Mouse (Mus musculus) cerebellum, adult 11 months (tissue): ENCODE results near the gene Syt10.
"Not testable (repeated sequence)": the region's sequence is repeated elsewhere in the genome, so short reads cannot be mapped to it uniquely, and the experiment has no call there.

Experiments used
- DNase-seq: peaks from one replicate; pipeline ENCODE4 v3.0.0; 2022

Gene Syt10

DNA sequence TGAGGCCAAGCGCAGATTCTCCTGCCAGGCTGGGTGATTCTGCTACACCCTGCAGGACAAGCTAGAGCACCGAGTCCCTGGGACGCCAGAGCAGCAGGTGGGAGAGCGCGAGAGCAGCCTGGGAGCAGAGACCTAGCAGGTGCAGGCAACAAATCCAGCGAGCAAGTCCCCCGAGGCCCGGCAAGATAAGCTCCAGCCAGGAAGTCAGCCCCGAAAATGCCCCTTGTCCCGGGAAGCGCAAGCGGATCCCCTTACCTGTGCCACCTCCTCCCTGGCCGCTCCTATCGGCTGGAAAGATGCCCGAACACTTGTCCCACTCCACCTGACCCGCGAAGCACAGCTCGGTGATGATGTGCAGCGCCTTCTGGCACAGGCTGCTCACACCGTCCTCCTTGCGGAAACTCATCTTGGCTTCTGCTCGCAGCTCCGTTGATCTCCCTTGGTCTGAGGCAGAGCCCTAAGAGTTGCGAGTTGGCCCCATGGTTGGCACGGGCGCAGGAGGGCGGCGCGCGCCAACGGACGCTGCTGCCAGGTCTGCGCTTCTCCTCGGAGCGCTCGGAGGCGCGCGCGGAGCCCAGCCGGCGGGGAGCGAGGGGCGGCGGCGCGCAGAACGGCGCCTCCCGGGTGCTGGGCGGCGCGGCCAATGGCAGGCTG lies at the start of gene Syt10:
Gene Syt10 (minus strand): TSS at position 497 of the 654 bp plus-strand sequence.
- no peak for DNase-seq

DNA sequence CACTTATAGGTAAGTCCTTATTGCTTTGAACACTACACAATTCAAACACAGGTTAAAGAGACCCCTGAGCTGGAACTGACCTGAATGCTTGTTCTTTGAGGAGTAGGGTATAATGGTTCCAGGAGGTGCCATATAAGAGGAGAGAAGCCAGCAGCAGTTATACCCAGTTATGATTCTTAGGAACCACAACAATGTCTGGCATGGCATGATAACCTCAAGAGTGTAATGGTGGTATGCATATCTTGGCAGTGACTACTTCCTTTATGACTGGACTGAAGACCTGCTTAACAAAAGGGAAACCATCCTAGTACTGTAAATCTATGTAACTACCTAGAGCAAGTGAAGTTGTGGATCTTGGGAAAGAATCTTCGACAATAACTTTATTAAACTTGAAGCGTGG lies 42.1 kb upstream of the Syt10 start:
- DNase-seq, result no peak

DNA sequence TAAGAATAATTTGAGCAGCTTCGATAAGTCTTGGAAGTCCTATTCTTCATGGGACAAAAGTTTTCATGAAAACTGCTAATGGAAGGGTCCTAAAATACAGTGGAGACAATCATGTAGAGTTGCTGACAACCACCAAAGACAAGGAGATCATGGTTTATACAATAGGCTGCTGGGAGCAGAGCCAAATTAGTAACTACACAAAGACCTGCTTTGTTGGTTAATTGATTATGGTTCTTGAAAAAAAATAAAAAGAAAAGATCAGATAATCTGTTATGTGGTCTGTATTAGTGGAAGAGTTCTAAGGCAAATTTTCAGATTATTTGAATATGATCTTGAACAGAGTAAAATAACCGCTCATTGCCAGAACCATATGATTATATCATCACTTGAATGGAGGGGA lies 37.3 kb upstream of the Syt10 start:
- no peak for DNase-seq

DNA sequence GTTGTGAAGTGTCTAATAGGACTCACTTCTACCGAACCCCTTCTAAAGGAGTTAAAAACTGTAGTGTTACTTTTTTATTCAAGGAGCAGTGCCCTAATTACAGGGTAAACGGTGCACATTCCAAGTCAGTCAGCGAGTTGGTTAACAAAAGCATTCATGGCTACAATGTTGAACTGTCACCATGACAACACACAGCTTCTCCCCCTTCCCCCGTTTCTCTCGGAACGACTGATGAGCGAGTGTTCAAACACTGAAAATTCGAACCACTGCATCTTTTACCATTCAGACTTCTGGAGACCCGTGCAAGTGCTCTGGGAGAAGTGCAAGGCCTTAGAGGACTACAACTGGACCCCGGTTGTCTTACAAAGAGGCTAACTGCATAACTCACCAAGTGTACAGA lies 25.6 kb downstream of the Syt10 start:
- no peak for DNase-seq

DNA sequence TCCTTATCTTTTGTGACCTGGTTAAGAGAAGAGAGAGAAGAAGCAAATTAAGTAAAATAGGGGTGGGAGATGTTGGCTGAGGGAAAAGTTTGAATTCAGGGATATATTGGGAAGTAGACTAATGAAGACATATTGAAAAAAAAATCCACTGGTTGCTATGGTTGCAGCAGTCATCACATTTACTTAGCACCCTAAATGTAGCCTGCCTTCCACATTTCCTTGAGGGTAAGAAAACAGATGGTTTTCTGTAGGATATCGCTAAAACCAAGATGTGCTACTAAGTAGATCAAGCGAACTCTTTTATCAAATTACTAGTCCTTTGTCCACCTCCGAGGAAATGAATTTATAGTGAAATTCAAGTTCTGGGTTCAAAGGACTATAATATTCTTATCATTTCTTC lies 37.2 kb downstream of the Syt10 start:
- DNase-seq, result no peak

DNA sequence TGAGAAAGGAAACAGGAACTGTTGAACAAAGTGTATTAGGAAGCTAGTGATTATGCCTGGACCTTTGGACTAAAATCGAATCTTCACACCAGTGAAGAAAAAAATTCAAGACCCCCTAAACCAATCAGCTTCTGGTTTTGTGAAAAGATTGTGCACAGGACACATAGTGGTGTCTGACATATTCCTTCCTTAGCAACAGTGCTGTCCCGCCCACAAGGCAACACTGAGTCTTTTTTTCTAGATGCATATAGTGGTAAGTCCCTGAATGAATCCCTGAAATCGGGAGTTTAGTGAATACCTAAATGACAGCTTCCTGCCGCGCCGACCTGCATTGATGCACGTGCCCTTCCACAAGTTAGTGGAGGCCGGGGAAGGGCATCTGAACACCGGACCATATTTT lies 61.7 kb downstream of the Syt10 start:
- no peak for DNase-seq

DNA sequence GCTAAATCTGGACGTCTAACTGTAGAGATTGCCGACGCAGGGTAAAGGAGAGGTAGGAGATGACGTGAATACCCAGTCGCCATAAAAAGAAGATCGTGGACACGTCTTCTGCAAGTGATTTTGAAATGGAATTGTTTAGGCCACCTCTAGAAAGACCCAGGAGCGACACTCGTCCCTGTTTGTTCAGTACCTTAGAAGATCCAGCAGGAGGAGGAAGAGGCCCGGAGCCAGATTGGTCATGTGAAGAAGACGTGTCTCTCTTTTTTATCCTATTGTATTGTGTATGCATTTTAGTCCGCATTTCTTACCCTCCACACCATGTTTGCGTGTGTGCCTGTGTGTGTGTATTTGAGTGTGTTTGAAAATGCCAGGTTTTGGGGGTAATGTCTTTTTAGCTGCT lies 75.6 kb downstream of the Syt10 start:
- DNase-seq, result not testable (repeated sequence)

DNA sequence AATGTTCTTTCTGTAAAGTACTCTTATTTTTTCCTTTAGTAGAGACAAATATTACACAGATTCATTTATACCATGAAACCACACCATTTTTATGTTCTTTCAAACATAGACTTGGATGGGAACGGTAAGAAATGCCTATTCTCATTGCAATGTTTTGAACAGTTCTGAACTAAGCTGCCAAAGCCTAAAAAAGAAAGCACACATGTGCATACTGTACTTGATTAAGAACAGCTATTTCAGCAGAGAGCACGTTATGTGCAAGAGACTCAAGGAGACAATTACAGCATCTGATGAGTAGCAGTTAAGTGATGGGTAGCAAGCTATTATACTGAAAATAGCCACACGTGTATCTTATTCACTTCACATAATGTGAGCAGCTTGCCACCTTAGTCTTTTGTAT lies 108.0 kb downstream of the Syt10 start:
- DNase-seq, result no peak
